Mouse (Mus musculus) T-helper 2 cell (primary cell): Measurements from ENCODE around the gene Jmjd4.

Source experiments
- in situ Hi-C: fragments of 300-600 bp; cut with MboI, MseI; formaldehyde crosslinking; loops from one replicate; pipeline ENCODE4 v1.15.1; 2025; ENCODE audit warnings: high pct_unique_total_duplicates

Jmjd4 gene

GRCm38 (mm10) chr11:59449741-59450229 is at the start of gene Jmjd4:
Gene Jmjd4, plus strand, starts transcription at chr11:59450045.
- in situ Hi-C loops = no loop called here

DNA sequence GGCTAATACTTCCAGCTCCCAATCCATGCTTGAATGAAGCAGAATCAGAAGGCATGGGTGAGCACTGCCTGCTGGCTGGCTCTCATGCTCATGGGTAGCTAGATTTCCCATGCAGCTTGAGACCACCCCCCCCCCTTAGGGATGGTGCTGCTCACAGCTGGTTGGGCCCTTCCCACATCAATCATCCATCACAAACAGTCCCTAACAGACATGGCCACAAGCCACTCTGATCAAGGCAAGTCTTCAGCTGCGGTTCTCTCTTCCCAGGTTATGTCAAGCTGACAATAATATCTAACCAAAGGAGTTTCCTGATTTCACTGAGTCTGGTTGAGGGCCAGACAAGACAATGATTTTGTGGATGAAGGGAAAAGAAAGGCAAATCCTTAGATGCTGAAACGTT is 49.0 kb upstream of the Jmjd4 start:
- in situ Hi-C loops = no loop called here

DNA sequence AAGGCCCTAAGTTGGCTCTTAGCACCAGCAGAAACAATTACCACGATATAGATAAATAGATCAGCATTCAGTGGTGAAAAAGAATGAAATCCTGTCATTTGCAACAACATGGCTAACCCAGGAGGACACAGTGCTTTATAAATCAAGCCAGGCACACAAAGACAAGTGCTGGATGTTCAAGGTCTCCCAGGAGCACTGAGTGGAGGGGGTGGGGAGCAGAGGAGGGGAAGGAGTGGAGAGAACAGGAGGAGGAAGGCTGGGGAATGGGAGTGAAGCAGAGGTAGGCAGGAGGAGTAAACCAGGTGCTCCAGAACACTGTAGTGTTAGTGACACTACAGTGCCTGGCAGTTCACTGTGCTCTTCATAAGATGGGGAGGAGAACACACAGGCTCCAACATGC is 44.1 kb upstream of the Jmjd4 start:
- in situ Hi-C loops = no loop called here

DNA sequence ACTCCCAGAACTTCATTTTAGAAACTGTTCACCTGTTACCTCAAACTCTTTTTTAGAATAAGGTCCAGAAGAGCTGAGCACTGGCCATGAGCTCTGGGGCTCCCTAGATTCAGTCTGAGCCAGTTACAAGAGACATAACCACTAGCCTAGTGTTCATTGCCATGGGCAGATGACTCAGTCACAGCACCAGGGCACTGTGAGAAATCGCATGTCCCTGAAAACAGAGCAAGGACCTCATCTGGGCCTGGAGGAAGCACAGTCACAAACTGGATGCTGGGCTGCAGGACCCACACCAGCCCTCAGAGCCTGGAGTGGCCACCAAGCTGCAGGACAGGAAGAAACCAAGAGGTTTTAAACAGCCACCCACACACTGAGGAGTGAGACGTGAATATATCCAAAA is 39.0 kb upstream of the Jmjd4 start:
- in situ Hi-C loops = no loop called here

- in situ Hi-C loops = no loop called here
Measured at GRCm38 (mm10) chr11:59412058-59412457, 37.8 kb upstream of the Jmjd4 start.

GRCm38 (mm10) chr11:59412999-59413863 is 36.6 kb upstream of the Jmjd4 start:
- in situ Hi-C loops = no loop called here

GRCm38 (mm10) chr11:59418708-59419107 is 31.1 kb upstream of the Jmjd4 start:
- in situ Hi-C loops = no loop called here

DNA sequence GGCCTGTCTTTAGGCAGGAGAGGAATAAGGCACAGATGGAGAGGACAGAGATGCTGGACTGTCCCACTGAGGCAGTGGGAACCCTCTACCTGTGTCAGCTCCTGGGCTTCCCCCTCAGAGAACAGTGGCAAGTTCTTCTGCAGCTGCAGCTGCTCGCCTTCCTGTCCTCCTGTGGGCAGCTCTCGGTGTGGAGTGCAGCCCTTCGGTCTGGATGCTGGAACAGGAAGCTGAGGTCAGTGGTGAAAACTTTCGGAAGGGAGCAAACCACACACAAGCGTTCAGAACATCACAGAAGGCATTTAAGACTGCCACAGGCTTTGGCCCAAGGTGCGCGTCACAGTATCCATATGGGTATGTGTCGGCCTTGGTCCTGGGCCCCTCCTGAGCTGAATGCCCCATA is 28.4 kb upstream of the Jmjd4 start:
- in situ Hi-C loops = no loop called here

DNA sequence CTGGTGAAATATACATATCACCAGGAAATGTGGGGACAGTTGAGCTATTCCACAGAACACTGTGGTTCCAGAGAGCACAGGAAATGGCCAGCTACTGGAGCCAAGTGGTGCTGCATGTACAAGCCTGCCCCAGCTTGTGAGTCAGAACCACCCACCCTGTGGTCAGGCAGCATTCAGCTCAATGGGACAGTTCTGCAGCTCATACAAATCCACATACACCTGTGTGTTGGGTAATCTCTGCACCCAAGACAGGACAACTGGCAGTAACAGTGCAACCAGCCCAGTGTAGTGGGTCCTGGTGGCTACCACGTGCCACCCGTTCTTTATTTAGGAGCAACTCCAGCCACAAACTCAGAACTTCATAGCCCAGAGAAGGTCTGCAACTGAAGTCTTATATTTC is 27.9 kb upstream of the Jmjd4 start:
- in situ Hi-C loops = no loop called here

- in situ Hi-C loops = no loop called here
Measured at GRCm38 (mm10) chr11:59423010-59423588, 26.7 kb upstream of the Jmjd4 start.

- in situ Hi-C loops = no loop called here
Measured at GRCm38 (mm10) chr11:59425671-59426101, 24.2 kb upstream of the Jmjd4 start.

- in situ Hi-C loops = no loop called here
Measured at GRCm38 (mm10) chr11:59428057-59428660, 21.7 kb upstream of the Jmjd4 start.

GRCm38 (mm10) chr11:59429959-59430358 is 19.9 kb upstream of the Jmjd4 start:
- in situ Hi-C loops = no loop called here

- in situ Hi-C loops = no loop called here
Measured at GRCm38 (mm10) chr11:59432261-59432660, 17.6 kb upstream of the Jmjd4 start.

DNA sequence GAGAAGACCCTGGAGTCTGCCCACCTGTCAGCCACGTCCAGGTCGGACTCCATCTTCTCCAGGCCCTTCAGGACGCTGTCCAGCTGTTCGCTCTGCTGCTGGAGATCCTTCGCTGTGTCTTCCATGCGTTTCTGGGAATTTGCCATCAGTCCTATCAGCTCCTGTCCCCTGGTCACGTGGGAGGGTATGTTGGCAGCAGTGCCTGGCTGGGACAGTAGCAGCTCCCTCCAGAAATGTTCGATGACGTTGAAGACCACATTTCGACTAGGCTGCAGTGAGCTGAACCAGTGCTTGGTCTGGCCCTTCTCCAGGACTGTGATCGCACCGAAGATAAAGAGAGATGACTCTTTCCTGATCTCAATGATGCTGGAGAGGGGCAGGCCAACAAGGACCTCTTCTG is 11.9 kb upstream of the Jmjd4 start:
- in situ Hi-C loops = no loop called here

DNA sequence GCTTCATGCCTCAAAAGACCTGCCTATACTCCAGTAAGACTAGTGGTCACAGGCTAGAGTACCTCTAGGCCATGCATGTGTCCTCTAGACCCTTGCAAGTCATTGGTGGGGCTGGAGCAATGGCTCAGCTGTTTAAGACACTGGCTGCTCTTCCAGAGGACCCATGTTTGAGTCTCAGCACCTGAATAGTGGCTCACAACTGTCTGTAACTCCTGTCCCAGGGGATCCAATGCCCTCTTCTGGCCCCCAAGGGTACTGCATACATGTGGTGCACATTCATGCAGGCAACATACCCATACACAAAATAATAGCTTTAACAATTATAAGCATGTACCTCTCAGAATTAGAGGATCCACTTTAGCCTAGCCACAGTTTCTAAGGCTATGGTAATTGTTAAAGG is 6.7 kb upstream of the Jmjd4 start:
- in situ Hi-C loops = no loop called here

GRCm38 (mm10) chr11:59450230-59450771 is 456 bp downstream of the Jmjd4 start:
- in situ Hi-C loops = no loop called here

DNA sequence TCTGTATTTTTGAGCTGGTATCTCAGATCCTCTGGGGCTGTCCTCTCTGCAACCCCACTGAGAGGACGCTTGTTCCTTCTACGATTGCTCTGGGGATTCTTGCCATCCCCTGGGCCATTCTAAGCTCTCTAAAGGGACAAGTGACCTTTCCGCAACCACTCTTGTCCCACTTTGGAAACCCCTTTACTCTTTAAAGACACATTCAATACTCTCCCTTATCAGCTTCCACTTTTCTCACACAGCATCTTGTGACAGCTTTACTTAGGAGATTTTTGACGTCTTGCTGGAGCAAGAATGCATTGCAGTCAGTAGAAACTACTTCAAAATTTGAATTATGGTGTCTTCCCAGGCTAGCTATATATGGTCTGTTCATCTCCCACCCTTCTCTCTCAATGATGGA is 1.2 kb downstream of the Jmjd4 start, which contains the start of gene Snap47:
Gene Snap47 (minus strand): TSS at position 101 of the 400 bp plus-strand sequence.
- in situ Hi-C loops = no loop called here

DNA sequence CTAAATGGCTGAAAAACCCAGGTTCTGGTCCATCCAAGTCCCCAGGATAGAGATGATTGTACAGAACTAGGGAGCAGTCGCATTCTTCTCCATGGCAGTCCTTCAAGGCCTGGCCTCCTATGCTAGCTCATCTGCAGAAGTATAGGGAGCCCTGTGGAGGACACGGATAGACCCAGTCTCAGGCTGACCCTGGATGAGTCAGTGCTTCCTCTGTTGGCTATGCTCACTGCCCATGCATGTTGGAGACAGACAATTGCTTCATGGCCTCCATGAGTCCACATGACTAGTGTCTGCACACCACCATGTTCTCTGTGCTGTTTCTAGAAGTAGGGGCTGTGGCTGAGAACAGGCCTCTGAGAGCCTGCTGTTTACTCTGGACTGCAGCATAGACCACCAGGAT is 6.5 kb downstream of the Jmjd4 start:
- in situ Hi-C loops = no loop called here

DNA sequence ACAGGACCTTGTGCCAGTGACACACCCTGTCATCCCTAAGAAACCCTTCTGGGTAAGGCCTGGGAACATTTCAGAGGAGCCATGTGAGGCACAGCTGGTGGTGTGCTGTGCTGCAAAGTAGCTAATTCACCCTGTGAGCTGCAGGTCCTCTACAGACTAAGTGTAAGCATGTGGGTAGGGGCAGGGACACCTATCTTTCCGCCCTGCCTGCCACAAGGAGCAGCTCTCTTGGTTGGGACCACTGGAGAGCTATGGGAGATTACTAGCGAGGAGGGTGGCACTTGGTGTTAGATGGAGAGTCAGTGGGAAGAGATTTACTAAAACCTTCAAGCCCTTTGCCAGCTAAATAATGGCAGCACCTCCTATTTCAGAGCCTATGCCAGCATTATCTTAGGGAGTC is 7.0 kb downstream of the Jmjd4 start:
- in situ Hi-C loops = no loop called here

DNA sequence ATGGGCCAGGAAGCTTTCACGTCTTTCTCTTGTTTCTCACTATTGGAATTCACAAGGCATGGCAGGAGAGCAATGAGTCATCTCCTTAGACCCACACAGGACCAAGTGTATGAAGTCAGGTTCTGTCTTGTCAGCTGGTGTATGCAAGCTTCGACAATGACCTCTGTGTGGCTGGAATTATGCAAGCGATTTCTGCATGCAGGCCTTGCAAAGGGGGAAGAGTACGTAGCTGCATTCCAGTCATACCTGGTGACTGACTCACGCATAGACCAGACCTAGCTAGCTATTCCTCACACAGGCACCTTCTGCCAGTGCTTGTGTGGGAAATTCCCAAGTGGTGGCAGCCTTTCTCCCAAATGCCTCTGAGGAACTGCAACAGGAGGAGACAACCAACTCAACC is 9.1 kb downstream of the Jmjd4 start:
- in situ Hi-C loops = no loop called here

- in situ Hi-C loops = no loop called here
Measured at GRCm38 (mm10) chr11:59460459-59460858, 10.6 kb downstream of the Jmjd4 start.
